Mouse (Mus musculus) erythroblast, adult 5-6 weeks (primary cell): ENCODE results near the gene Olfr259. TPM values are rescaled to one million over a fixed set of nuclear protein-coding genes. Genes with fewer than 3 reads are reported as not detected.

Source experiments
- ATAC-seq: replicated peaks from 2 replicates; pipeline ENCODE4 v1.8.0; 2016; ENCODE audit warnings: moderate number of reproducible peaks, mild to moderate bottlenecking, moderate TSS enrichment, inconsistent platforms; ENCODE audit not compliant: poor library complexity, low FRiP score, severe bottlenecking
- total RNA-seq, 2 experiments: library from RNA; stranded (forward) in 1 of 2; stranded (reverse) in 1 of 2; fragments of 150-400 nt in 1 of 2; fragments of 200-764, 138-1000 nt in 1 of 2; gene quantifications; 2 replicates each; pipeline versions ENCODE4 v1.2.3 to v1.2.4; 2015 to 2017; ENCODE audit warnings: low replicate concordance in 2 of 2

The Olfr259 gene
- total RNA-seq (2015; ENCODE audit: low replicate concordance) (not detected in 2 replicates), total RNA-seq (2017; ENCODE audit: low replicate concordance) (not detected in 2 replicates)

- ATAC-seq = no peak
These were observed at the start of gene Olfr259 for GRCm38 (mm10) chr2:87114467-87114866. Olfr259 (minus strand) TSS chr2:87114567.

GRCm38 (mm10) chr2:87152524-87152923 lies 38.2 kb upstream of the Olfr259 start, which contains the start of gene Olfr1111:
Olfr1111 (minus strand) TSS chr2:87152624.
- no peak for ATAC-seq

GRCm38 (mm10) chr2:87140200-87140599 lies 25.8 kb upstream of the Olfr259 start, which contains the start of gene Olfr1110:
Olfr1110 (minus strand) TSS chr2:87140300.
- no peak for ATAC-seq

GRCm38 (mm10) chr2:87095908-87096307 lies 18.5 kb downstream of the Olfr259 start, which contains the start of gene Olfr1109:
Olfr1109 (minus strand) TSS chr2:87096008.
- no peak for ATAC-seq

- no peak for ATAC-seq
These were observed 38.6 kb downstream of the Olfr259 start, which contains the start of gene Olfr1107 for GRCm38 (mm10) chr2:87075717-87076116. Olfr1107 (minus strand) TSS chr2:87075817.

Other genes starting within 250 kb of the Olfr259 start
- not detected in 2 replicates for gene Gm13723, start 239.8 kb downstream of the Olfr259 start, total RNA-seq (2015; ENCODE audit: low replicate concordance)
- not detected in 2 replicates for gene Gm13723, start 239.8 kb downstream of the Olfr259 start, total RNA-seq (2017; ENCODE audit: low replicate concordance)
- not detected in 2 replicates for gene Olfr1097, start 222.4 kb downstream of the Olfr259 start, total RNA-seq (2015; ENCODE audit: low replicate concordance)
- gene Olfr1097, start 222.4 kb downstream of the Olfr259 start, total RNA-seq (2017; ENCODE audit: low replicate concordance) = not detected in 2 replicates
- not detected in 2 replicates for gene Olfr1098, start 190.0 kb downstream of the Olfr259 start, total RNA-seq (2015; ENCODE audit: low replicate concordance)
- not detected in 2 replicates for gene Olfr1098, start 190.0 kb downstream of the Olfr259 start, total RNA-seq (2017; ENCODE audit: low replicate concordance)
- not detected in 2 replicates for gene Olfr1099, start 153.9 kb downstream of the Olfr259 start, total RNA-seq (2015; ENCODE audit: low replicate concordance)
- not detected in 2 replicates for gene Olfr1099, start 153.9 kb downstream of the Olfr259 start, total RNA-seq (2017; ENCODE audit: low replicate concordance)
- gene Olfr1100, start 134.6 kb downstream of the Olfr259 start, total RNA-seq (2015; ENCODE audit: low replicate concordance) = not detected in 2 replicates
- not detected in 2 replicates for gene Olfr1100, start 134.6 kb downstream of the Olfr259 start, total RNA-seq (2017; ENCODE audit: low replicate concordance)
- not detected in 2 replicates for gene Olfr1101, start 123.3 kb downstream of the Olfr259 start, total RNA-seq (2015; ENCODE audit: low replicate concordance)
- gene Olfr1101, start 123.3 kb downstream of the Olfr259 start, total RNA-seq (2017; ENCODE audit: low replicate concordance) = not detected in 2 replicates
- not detected in 2 replicates for gene Olfr1102, start 116.2 kb downstream of the Olfr259 start, total RNA-seq (2015; ENCODE audit: low replicate concordance)
- not detected in 2 replicates for gene Olfr1102, start 116.2 kb downstream of the Olfr259 start, total RNA-seq (2017; ENCODE audit: low replicate concordance)
- gene Olfr1104, start 87.5 kb downstream of the Olfr259 start, total RNA-seq (2015; ENCODE audit: low replicate concordance) = not detected in 2 replicates
- not detected in 2 replicates for gene Olfr1104, start 87.5 kb downstream of the Olfr259 start, total RNA-seq (2017; ENCODE audit: low replicate concordance)
- gene Olfr1105, start 78.0 kb downstream of the Olfr259 start, total RNA-seq (2015; ENCODE audit: low replicate concordance) = not detected in 2 replicates
- gene Olfr1105, start 78.0 kb downstream of the Olfr259 start, total RNA-seq (2017; ENCODE audit: low replicate concordance) = not detected in 2 replicates
- gene Olfr1106, start 62.3 kb downstream of the Olfr259 start, total RNA-seq (2015; ENCODE audit: low replicate concordance) = not detected in 2 replicates
- 0.26 TPM in 1 of 2 replicates, not detected in the other for gene Olfr1106, start 62.3 kb downstream of the Olfr259 start, total RNA-seq (2017; ENCODE audit: low replicate concordance)
- gene Olfr1107, start 38.8 kb downstream of the Olfr259 start, total RNA-seq (2015; ENCODE audit: low replicate concordance) = not detected in 2 replicates
- not detected in 2 replicates for gene Olfr1107, start 38.8 kb downstream of the Olfr259 start, total RNA-seq (2017; ENCODE audit: low replicate concordance)
- not detected in 2 replicates for gene Olfr1109, start 18.6 kb downstream of the Olfr259 start, total RNA-seq (2015; ENCODE audit: low replicate concordance)
- not detected in 2 replicates for gene Olfr1109, start 18.6 kb downstream of the Olfr259 start, total RNA-seq (2017; ENCODE audit: low replicate concordance)
- not detected in 2 replicates for gene Olfr1110, start 25.7 kb upstream of the Olfr259 start, total RNA-seq (2015; ENCODE audit: low replicate concordance)
- 0.17 TPM in 1 of 2 replicates, not detected in the other for gene Olfr1110, start 25.7 kb upstream of the Olfr259 start, total RNA-seq (2017; ENCODE audit: low replicate concordance)
- not detected in 2 replicates for gene Olfr1111, start 38.1 kb upstream of the Olfr259 start, total RNA-seq (2015; ENCODE audit: low replicate concordance)
- gene Olfr1111, start 38.1 kb upstream of the Olfr259 start, total RNA-seq (2017; ENCODE audit: low replicate concordance) = not detected in 2 replicates
- not detected in 2 replicates for gene Olfr1112, start 73.2 kb upstream of the Olfr259 start, total RNA-seq (2015; ENCODE audit: low replicate concordance)
- gene Olfr1112, start 73.2 kb upstream of the Olfr259 start, total RNA-seq (2017; ENCODE audit: low replicate concordance) = not detected in 2 replicates
- not detected in 2 replicates for gene Olfr1113, start 94.4 kb upstream of the Olfr259 start, total RNA-seq (2015; ENCODE audit: low replicate concordance)
- not detected in 2 replicates for gene Olfr1113, start 94.4 kb upstream of the Olfr259 start, total RNA-seq (2017; ENCODE audit: low replicate concordance)
- not detected in 2 replicates for gene Olfr1115, start 133.4 kb upstream of the Olfr259 start, total RNA-seq (2015; ENCODE audit: low replicate concordance)
- gene Olfr1115, start 133.4 kb upstream of the Olfr259 start, total RNA-seq (2017; ENCODE audit: low replicate concordance) = 0.70 TPM in 1 of 2 replicates, not detected in the other
- not detected in 2 replicates for gene Olfr1116, start 153.0 kb upstream of the Olfr259 start, total RNA-seq (2015; ENCODE audit: low replicate concordance)
- gene Olfr1116, start 153.0 kb upstream of the Olfr259 start, total RNA-seq (2017; ENCODE audit: low replicate concordance) = under 0.01 TPM in 1 of 2 replicates, not detected in the other
- gene Olfr1118, start 193.0 kb upstream of the Olfr259 start, total RNA-seq (2015; ENCODE audit: low replicate concordance) = not detected in 2 replicates
- gene Olfr1118, start 193.0 kb upstream of the Olfr259 start, total RNA-seq (2017; ENCODE audit: low replicate concordance) = not detected in 2 replicates
- gene Olfr1120, start 240.2 kb upstream of the Olfr259 start, total RNA-seq (2015; ENCODE audit: low replicate concordance) = not detected in 2 replicates
- gene Olfr1120, start 240.2 kb upstream of the Olfr259 start, total RNA-seq (2017; ENCODE audit: low replicate concordance) = not detected in 2 replicates